Mouse (Mus musculus) B cell, adult (primary cell): Measurements from ENCODE around the gene Zfp874a. TPM values are rescaled to one million over a fixed set of nuclear protein-coding genes. Genes with fewer than 3 reads are reported as not detected.

Source experiments
- total RNA-seq: library from RNA; stranded (reverse); gene quantifications from 4 replicates; pipeline ENCODE4 v1.2.4, GENCODE M21; 2023; ENCODE audit not compliant: inconsistent age

Gene Zfp874a
- 5.8 to 9.0 TPM (median 7.8 TPM) in 4 replicates for total RNA-seq

GRCm38 (mm10) chr13:67451172-67452020 is at the start of gene Zfp874a:
Gene Zfp874a (minus strand): TSS chr13:67451624.

GRCm38 (mm10) chr13:67500084-67500719 is 48.8 kb upstream of the Zfp874a start, which contains the start of gene Zfp58:
Gene Zfp58 (minus strand): TSS chr13:67500555.

GRCm38 (mm10) chr13:67483625-67484423 is 32.4 kb upstream of the Zfp874a start, which contains the start of gene Zfp874b:
Gene Zfp874b (minus strand): TSS chr13:67484258.

GRCm38 (mm10) chr13:67421207-67421857 is 30.1 kb downstream of the Zfp874a start, which contains the start of gene Zfp459:
Gene Zfp459 (minus strand): TSS chr13:67421418.

GRCm38 (mm10) chr13:67399183-67399903 is 52.1 kb downstream of the Zfp874a start, which contains the start of gene Zfp429:
Gene Zfp429 (minus strand): TSS chr13:67399819.

GRCm38 (mm10) chr13:67375050-67375911 is 76.1 kb downstream of the Zfp874a start, which contains the start of the genes Gm28041 and Zfp456:
Gene Gm28041 (minus strand): TSS chr13:67375733.
Gene Zfp456 (minus strand): TSS chr13:67375810.

Other genes starting within 250 kb of the Zfp874a start
- 2.3 to 3.8 TPM (median 2.9 TPM) in 4 replicates for gene Zfp458, start 173.2 kb downstream of the Zfp874a start, total RNA-seq
- gene Zfp457, start 145.1 kb downstream of the Zfp874a start, total RNA-seq: 2.0 to 3.5 TPM (median 2.8 TPM) in 4 replicates
- 11.3 to 16.0 TPM (median 13.5 TPM) in 4 replicates for gene Zfp595, start 119.1 kb downstream of the Zfp874a start, total RNA-seq
- gene Gm28044, start 91.1 kb downstream of the Zfp874a start, total RNA-seq: 2.5 to 6.7 TPM (median 6.6 TPM) in 3 of 4 replicates, not detected in the other
- 7.8 to 9.4 TPM (median 7.9 TPM) in 4 replicates for gene Zfp953, start 91.0 kb downstream of the Zfp874a start, total RNA-seq
- 2.2 to 4.9 TPM (median 4.1 TPM) in 4 replicates for gene Gm28041, start 75.9 kb downstream of the Zfp874a start, total RNA-seq
- gene Zfp456, start 75.8 kb downstream of the Zfp874a start, total RNA-seq: 7.2 to 10.0 TPM (median 9.6 TPM) in 4 replicates
- 12.8 to 16.8 TPM (median 14.1 TPM) in 4 replicates for gene Zfp429, start 51.8 kb downstream of the Zfp874a start, total RNA-seq
- 1.7 to 2.6 TPM (median 2.5 TPM) in 4 replicates for gene Zfp459, start 30.2 kb downstream of the Zfp874a start, total RNA-seq
- gene Zfp874b, start 32.6 kb upstream of the Zfp874a start, total RNA-seq: 7.0 to 17.0 TPM (median 10.2 TPM) in 4 replicates
- gene Zfp58, start 48.9 kb upstream of the Zfp874a start, total RNA-seq: 9.4 to 11.2 TPM (median 10.4 TPM) in 4 replicates
- gene Gm26965, start 74.5 kb upstream of the Zfp874a start, total RNA-seq: 0.78 to 1.1 TPM in 2 of 4 replicates, not detected in the others
- gene Zfp87, start 74.6 kb upstream of the Zfp874a start, total RNA-seq: 20.7 to 26.4 TPM (median 23.8 TPM) in 4 replicates
- 8.5 to 9.6 TPM (median 8.9 TPM) in 4 replicates for gene Zfp748, start 102.2 kb upstream of the Zfp874a start, total RNA-seq
- gene Zfp729b, start 158.1 kb upstream of the Zfp874a start, total RNA-seq: 16.4 to 18.3 TPM (median 17.3 TPM) in 4 replicates
- gene Gm49345, start 186.1 kb upstream of the Zfp874a start, total RNA-seq: 1.3 to 3.0 TPM (median 2.0 TPM) in 3 of 4 replicates, not detected in the other
- gene Zfp729a, start 186.2 kb upstream of the Zfp874a start, total RNA-seq: 12.9 to 21.6 TPM (median 16.5 TPM) in 4 replicates
- gene Zfp738, start 235.4 kb upstream of the Zfp874a start, total RNA-seq: 10.1 to 14.1 TPM (median 12.8 TPM) in 4 replicates